Mouse (Mus musculus) liver, postnatal 0 days (tissue): ENCODE results near the gene Maged2. TPM values are rescaled to one million over a fixed set of nuclear protein-coding genes. Genes with fewer than 3 reads are reported as not detected.
"Not testable (repeated sequence)": the region's sequence is repeated elsewhere in the genome, so short reads cannot be mapped to it uniquely, and the experiment has no call there.

Experiments
- ATAC-seq: fragments of 200-750 bp; cut with Nextera tagmentation; 2 replicates; pipeline ENCODE4 v1.8.0; 2017; ENCODE audit warnings: mild to moderate bottlenecking, moderate library complexity
- DNase-seq: peaks from one replicate; pipeline ENCODE4 v3.0.0-alpha.2; 2016
- H3K27ac ChIP-seq: fragments of 300-500 bp; sonication (generic); 2 replicates; pipeline ENCODE4 v1.5.1; 2014; ENCODE audit warnings: antibody characterized with exemption, moderate library complexity, mild to moderate bottlenecking, low read depth
- H3K27me3 ChIP-seq: fragments of 300-500 bp; sonication (generic); 2 replicates; pipeline ENCODE4 v1.6.1; 2014; ENCODE audit warnings: low read length, control low read depth, mixed read lengths; ENCODE audit not compliant: insufficient read depth
- H3K36me3 ChIP-seq: fragments of 300-500 bp; sonication (generic); replicated peaks from 2 replicates; pipeline ENCODE4 v1.6.1; 2014; ENCODE audit warnings: mild to moderate bottlenecking, control low read depth, low read length, moderate library complexity, mixed read lengths; ENCODE audit not compliant: insufficient read depth
- H3K4me1 ChIP-seq: fragments of 300-500 bp; sonication (generic); 2 replicates; pipeline ENCODE4 v1.6.1; 2014; ENCODE audit warnings: antibody characterized with exemption, mild to moderate bottlenecking, control low read depth; ENCODE audit not compliant: insufficient read depth
- H3K4me2 ChIP-seq: fragments of 300-500 bp; sonication (generic); 2 replicates; pipeline ENCODE4 v1.6.1; 2014; ENCODE audit warnings: low read depth, mild to moderate bottlenecking, low read length, moderate library complexity, mixed read lengths
- H3K4me3 ChIP-seq: fragments of 300-500 bp; sonication (generic); 2 replicates; pipeline ENCODE4 v1.5.1; 2014; ENCODE audit warnings: low read depth, low read length
- H3K9ac ChIP-seq: fragments of 300-500 bp; sonication (generic); replicated peaks from 2 replicates; pipeline ENCODE4 v1.6.1; 2014; ENCODE audit warnings: mild to moderate bottlenecking, moderate library complexity
- H3K9me3 ChIP-seq: fragments of 300-500 bp; sonication (generic); 2 replicates; pipeline ENCODE4 v1.6.1; 2016; ENCODE audit warnings: mild to moderate bottlenecking, control low read depth, low read length, mixed read lengths
- CTCF ChIP-seq: sonication (generic); IDR thresholded peaks from 2 replicates; pipeline ENCODE4 v1.5.1; 2016; ENCODE audit warnings: antibody characterized with exemption, low read depth
- EP300 ChIP-seq: IDR thresholded peaks from 2 replicates; pipeline ENCODE4 v1.6.1; 2016; ENCODE audit warnings: antibody characterized with exemption, low read depth, mild to moderate bottlenecking
- WGBS: fragments of 180-500 bp; shearing (Covaris S2); extraction: QIAGEN DNeasy Blood & Tissue Kit; methylation state at CpG from one replicate; pipeline ENCODE4 v1.1.7; 2014; ENCODE audit not compliant: insufficient replicate concordance; 5-methylcytosine and 5-hydroxymethylcytosine counted together
- polyA plus RNA-seq: library from polyadenylated mRNA; unstranded; fragments of >200 nt; fragmentation: Nextera tagmentation; extraction: Ambion mirVana; gene quantifications from 2 replicates; pipeline ENCODE4 v1.2.1, GENCODE M21; 2015

Gene Maged2
- 30.0 and 32.1 TPM in 2 replicates for polyA plus RNA-seq

DNA sequence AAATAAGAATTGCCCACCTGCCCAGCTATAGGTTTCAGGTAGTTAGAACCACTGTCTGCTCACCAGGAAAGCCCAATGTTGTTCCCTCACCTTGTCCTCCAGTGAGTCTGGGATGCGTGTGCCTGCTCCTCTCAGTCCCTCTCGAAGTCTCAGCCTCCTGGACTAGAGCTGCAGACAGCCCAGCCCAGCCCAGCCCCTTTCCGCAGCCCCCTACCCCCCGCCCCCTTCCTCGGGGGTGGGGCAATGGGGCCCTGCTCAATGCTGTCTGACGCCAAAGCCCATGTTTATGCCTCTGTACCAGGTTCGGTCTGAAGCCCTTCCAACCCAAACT, at the start of gene Maged2:
Gene Maged2, minus strand, starts transcription at position 207 of the 331 bp plus-strand sequence.
- 19% methylated on average over 7 of the region's 7 CpGs for WGBS
- DNase-seq (no peak), ATAC-seq (no peak)

GRCm38 (mm10) chrX:150848230-150848629, 34.1 kb upstream of the Maged2 start:
- Histone ChIP-seq H3K4me2 (no peak overlapping the region), H3K27ac (no peak overlapping the region), H3K36me3 (no peaks in the 10 kb centered on the region), H3K27me3 (no peaks in the 10 kb centered on the region), H3K9ac (no peak overlapping the region), H3K9me3 (no peaks in the 10 kb centered on the region), H3K4me3 (no peak overlapping the region), H3K4me1 (no peaks in the 10 kb centered on the region)
- DNase-seq (no peak), ATAC-seq (no peak)
- no peak for TF ChIP-seq CTCF
- no peak for TF ChIP-seq EP300
- WGBS: 43% methylated on average over 8 of the region's 8 CpGs

More for the DNA sequence above, at the start of gene Maged2:
- H3K4me2 ChIP-seq: peak within 1 kb of the TSS; percentile 69
- no peaks in the 10 kb centered on the region for H3K36me3 ChIP-seq
- no peaks in the 10 kb centered on the region for H3K4me1 ChIP-seq
- H3K9me3 ChIP-seq: no peaks in the 10 kb centered on the region
- H3K27ac ChIP-seq: no peak within 1 kb of the TSS
- TF ChIP-seq EP300 (no peak), CTCF (no peak)
- H3K9ac ChIP-seq: 0 out of 2 replicates have a peak within 1 kb of the TSS, but pooled peaks have one; percentile 21
- H3K4me3 ChIP-seq: peak within 1 kb of the TSS; percentile 48
- peaks cover 4% of the 10 kb centered on the region; the same call in 1 of the 2 replicates for H3K27me3 ChIP-seq

DNA sequence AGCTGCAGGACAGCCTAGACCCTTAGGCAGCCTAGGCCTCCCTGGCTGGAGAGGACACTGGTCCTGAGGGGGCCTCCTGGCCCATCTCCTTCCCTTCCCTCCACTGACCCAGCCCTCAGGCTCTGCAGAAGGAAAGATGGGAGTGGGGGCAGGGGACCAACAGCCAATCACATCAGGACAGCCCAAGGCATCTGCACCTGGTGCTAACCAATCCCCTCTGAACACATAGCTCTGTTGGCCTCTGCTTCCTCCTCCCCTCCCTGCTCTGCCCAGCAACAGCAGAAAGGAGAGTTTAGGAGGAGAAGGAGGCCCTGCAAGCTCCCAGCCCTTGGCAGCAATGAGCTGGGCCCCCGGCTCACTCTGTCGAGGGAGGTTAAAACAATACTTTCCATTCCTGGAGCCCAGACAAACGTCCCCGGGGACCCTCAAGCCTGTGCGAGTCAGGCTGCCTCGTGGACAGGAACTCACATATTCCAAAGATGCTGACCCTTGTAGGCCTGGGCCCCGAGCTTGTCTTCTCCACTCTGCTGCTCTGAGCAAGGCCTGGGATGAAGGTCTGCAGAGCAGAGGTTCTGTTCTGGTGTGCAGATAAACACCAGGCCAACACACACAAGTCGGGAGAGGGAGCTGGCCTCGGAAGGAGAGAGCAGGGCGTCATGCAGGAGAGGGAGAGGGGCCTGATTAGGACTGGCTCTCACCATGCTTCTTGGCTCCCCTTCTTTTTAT, 31.5 kb upstream of the Maged2 start:
- not testable (repeated sequence) for H3K4me3 ChIP-seq, H3K4me2 ChIP-seq, H3K27me3 ChIP-seq, H3K4me1 ChIP-seq, H3K27ac ChIP-seq, DNase-seq, H3K9ac ChIP-seq, H3K36me3 ChIP-seq, ATAC-seq, H3K9me3 ChIP-seq
- 93% methylated on average over 3 of the region's 10 CpGs for whole genome bisulfite sequencing

- H3K9ac ChIP-seq, H3K27ac ChIP-seq, H3K9me3 ChIP-seq, DNase-seq, H3K27me3 ChIP-seq, H3K36me3 ChIP-seq, H3K4me3 ChIP-seq, H3K4me2 ChIP-seq, ATAC-seq, H3K4me1 ChIP-seq: not testable (repeated sequence)
- WGBS: 57% methylated on average over 1 of the region's 4 CpGs
Observed at GRCm38 (mm10) chrX:150843257-150843656, 29.1 kb upstream of the Maged2 start.

DNA sequence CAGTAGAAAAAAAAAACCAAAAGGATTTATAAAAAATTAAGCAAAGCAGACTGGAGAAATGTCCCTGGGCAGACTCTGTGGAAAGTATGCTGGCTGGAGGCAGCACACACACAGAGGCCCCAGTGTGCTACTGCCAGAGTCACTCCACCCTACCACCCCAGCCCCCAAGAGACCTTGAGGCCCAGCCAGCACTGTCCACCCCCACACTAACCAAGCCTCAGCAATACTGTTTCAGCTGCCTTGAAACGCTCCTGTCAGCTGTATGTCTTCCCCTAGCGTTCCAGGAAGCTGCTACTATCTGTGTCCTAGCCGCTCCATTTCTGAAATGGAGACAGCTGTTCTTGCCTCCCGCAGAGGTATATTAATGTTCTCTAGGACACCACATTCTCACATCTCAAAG, 16.2 kb upstream of the Maged2 start:
- no peak overlapping the region for H3K9ac ChIP-seq
- H3K4me3 ChIP-seq: no peak overlapping the region
- H3K4me2 ChIP-seq: no peak overlapping the region
- ATAC-seq (no peak), DNase-seq (no peak)
- WGBS: 73% methylated on average over 4 of the region's 4 CpGs
- H3K36me3 ChIP-seq: no peaks in the 10 kb centered on the region
- no peaks in the 10 kb centered on the region for H3K4me1 ChIP-seq
- TF ChIP-seq CTCF: no peak
- TF ChIP-seq EP300: no peak
- H3K27me3 ChIP-seq: no peaks in the 10 kb centered on the region
- no peak overlapping the region for H3K27ac ChIP-seq
- H3K9me3 ChIP-seq: no peaks in the 10 kb centered on the region

DNA sequence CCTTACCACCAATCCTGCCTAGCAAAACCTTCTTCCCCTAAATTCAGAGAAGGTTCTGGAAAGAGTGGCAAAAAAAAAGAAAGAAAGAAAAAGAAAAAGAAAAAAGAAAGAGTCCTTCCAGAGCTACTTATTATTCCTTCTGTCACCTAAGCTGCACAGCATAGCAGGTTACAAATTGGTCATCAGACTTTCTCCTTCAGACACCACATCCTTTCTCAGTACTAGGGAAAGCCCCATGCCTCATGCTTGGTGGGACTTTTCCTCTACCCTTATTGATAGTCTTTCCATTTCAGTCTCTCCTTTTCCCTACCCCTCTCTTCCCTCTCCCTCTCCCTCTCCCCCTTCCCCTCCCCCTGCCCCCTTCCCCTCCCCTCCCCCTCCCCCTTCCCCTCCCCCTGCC, 3.1 kb upstream of the Maged2 start:
- TF ChIP-seq EP300: no peak
- no peak for TF ChIP-seq CTCF
- Histone ChIP-seq H3K27ac (no peak overlapping the region), H3K9ac (no peak overlapping the region), H3K9me3 (no peaks in the 10 kb centered on the region), H3K4me2 (no peak overlapping the region), H3K4me3 (no peak overlapping the region), H3K4me1 (no peaks in the 10 kb centered on the region), H3K27me3 (peaks cover 4% of the 10 kb centered on the region; the same call in 1 of the 2 replicates), H3K36me3 (no peaks in the 10 kb centered on the region)
- ATAC-seq (no peak), DNase-seq (no peak)

- Histone ChIP-seq H3K9me3 (no peaks in the 10 kb centered on the region), H3K4me2 (no peak overlapping the region), H3K36me3 (no peaks in the 10 kb centered on the region), H3K27me3 (peaks cover 4% of the 10 kb centered on the region; the same call in 1 of the 2 replicates), H3K27ac (no peak overlapping the region), H3K4me3 (no peak overlapping the region), H3K9ac (no peak overlapping the region), H3K4me1 (no peaks in the 10 kb centered on the region)
- TF ChIP-seq EP300: no peak
- TF ChIP-seq CTCF: no peak
- ATAC-seq: no peak
- WGBS: 48% methylated on average over 1 of the region's 1 CpGs
- no peak for DNase-seq
Observed at GRCm38 (mm10) chrX:150815601-150816000, 1.5 kb upstream of the Maged2 start.
